9 mouse cellular contexts compared by ENCODE assay signal in the genomic region with DNA sequence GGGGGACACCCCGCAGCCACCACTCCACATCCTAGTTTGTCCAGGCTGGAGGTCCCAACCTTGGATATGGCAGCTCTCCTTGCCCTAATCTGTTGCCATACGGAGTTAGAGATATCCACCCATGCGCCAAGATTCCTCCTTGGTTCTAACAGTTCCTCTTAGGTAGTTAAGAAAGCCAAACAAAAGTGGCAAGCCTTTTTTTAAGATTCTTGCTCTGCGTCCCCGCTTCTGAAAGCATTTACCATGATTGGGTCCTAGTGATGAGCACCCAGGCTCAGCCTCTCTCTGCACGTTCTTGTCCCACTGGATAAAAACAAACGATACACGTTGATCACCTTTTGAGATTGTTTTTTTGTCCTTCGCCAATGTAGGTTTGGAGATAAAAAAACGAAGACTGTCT. TPM values are rescaled to one million over a fixed set of nuclear protein-coding genes. Genes with fewer than 3 reads are reported as not detected.
DNase-seq lines count a peak whose midpoint lies in the region; ATAC-seq and TF ChIP-seq lines count a peak whose summit lies in the region.
"Had no signal": no experiment of that assay in that cellular context is flagged by ENCODE, and none has a peak within 500 bp of the region (broad histone marks: within the 10 kb centered on the region; RNA-seq: fewer than 3 reads in every experiment).

No protein-coding gene starts in this region.

- 21% methylated on average over 10 of the region's 10 CpGs for WGBS in heart, postnatal 0 days
- WGBS in embryonic facial prominence, embryonic 12.5 days, result 2% methylated on average over 10 of the region's 10 CpGs
- WGBS in hindbrain, embryonic 14.5 days, result 3% methylated on average over 10 of the region's 10 CpGs
- WGBS in midbrain, embryonic 13.5 days, result 1% methylated on average over 10 of the region's 10 CpGs

- H3K4me3 ChIP-seq in heart, postnatal 0 days (ENCODE audit: low read depth, low read length), result peak overlapping the region; percentile 50
- peak overlapping the region; percentile 72 for H3K4me3 ChIP-seq in embryonic facial prominence, embryonic 12.5 days
- H3K4me3 ChIP-seq in hindbrain, embryonic 14.5 days (replicated peaks; ENCODE audit: low read length), result peak overlapping the region; percentile 61
- peak overlapping the region; percentile 62 for H3K4me3 ChIP-seq in midbrain, embryonic 13.5 days (replicated peaks)

- peaks cover 64% of the 10 kb centered on the region for H3K27me3 ChIP-seq in heart, postnatal 0 days (ENCODE audit: control insufficient read depth, insufficient read depth, low read length)
- no peaks in the 10 kb centered on the region for H3K27me3 ChIP-seq in embryonic facial prominence, embryonic 12.5 days
- H3K27me3 ChIP-seq in hindbrain, embryonic 14.5 days (ENCODE audit: control insufficient read depth, insufficient read depth, low read length), result no peaks in the 10 kb centered on the region; the same call in 1 of the 2 replicates
- H3K27me3 ChIP-seq in midbrain, embryonic 13.5 days, result 0 out of 2 replicates have a peak, but pooled peaks cover 18% of the 10 kb centered on the region

- TF ChIP-seq EP300 in heart, postnatal 0 days (IDR thresholded peaks at IDR 0.05; ENCODE audit: low read depth), result no peak

- H3K36me3 ChIP-seq in heart, postnatal 0 days (replicated peaks; ENCODE audit: control insufficient read depth, insufficient read depth, low read length), result no peaks in the 10 kb centered on the region; the same call in 1 of the 2 replicates
- peaks cover 24% of the 10 kb centered on the region for H3K36me3 ChIP-seq in embryonic facial prominence, embryonic 12.5 days
- no peaks in the 10 kb centered on the region for H3K36me3 ChIP-seq in hindbrain, embryonic 14.5 days (replicated peaks; ENCODE audit: control insufficient read depth, insufficient read depth)
- peaks cover 10% of the 10 kb centered on the region; the same call in 1 of the 2 replicates for H3K36me3 ChIP-seq in midbrain, embryonic 13.5 days

- H3K27ac ChIP-seq in heart, postnatal 0 days (ENCODE audit: low read depth), result no peak overlapping the region
- peak overlapping the region; percentile 88 for H3K27ac ChIP-seq in embryonic facial prominence, embryonic 12.5 days
- no peak overlapping the region for H3K27ac ChIP-seq in hindbrain, embryonic 14.5 days
- no peak overlapping the region for H3K27ac ChIP-seq in midbrain, embryonic 13.5 days

- no peak for TF ChIP-seq CTCF in heart, postnatal 0 days (IDR thresholded peaks at IDR 0.05; ENCODE audit: low read depth)

- H3K4me2 ChIP-seq in heart, postnatal 0 days (ENCODE audit: low read depth, low read length), result peak overlapping the region; percentile 82
- peak overlapping the region; percentile 68 for H3K4me2 ChIP-seq in embryonic facial prominence, embryonic 12.5 days (replicated peaks)
- peak overlapping the region; percentile 93 for H3K4me2 ChIP-seq in hindbrain, embryonic 14.5 days (replicated peaks)
- peak overlapping the region; percentile 91 for H3K4me2 ChIP-seq in midbrain, embryonic 13.5 days (replicated peaks)

- no peak for ATAC-seq in heart, postnatal 0 days (ENCODE audit: insufficient read depth, low read depth)
- no peak for ATAC-seq in embryonic facial prominence, embryonic 12.5 days (ENCODE audit: insufficient number of reproducible peaks, insufficient read depth, low FRiP score, low TSS enrichment)
- no peak for ATAC-seq in hindbrain, embryonic 14.5 days (ENCODE audit: low FRiP score)
- ATAC-seq in midbrain, embryonic 13.5 days, result no peak

- H3K9me3 ChIP-seq in heart, postnatal 0 days (replicated peaks; ENCODE audit: control insufficient read depth, low read length), result no peaks in the 10 kb centered on the region
- H3K9me3 ChIP-seq in embryonic facial prominence, embryonic 12.5 days, result no peaks in the 10 kb centered on the region
- no peaks in the 10 kb centered on the region for H3K9me3 ChIP-seq in hindbrain, embryonic 14.5 days (ENCODE audit: control insufficient read depth, low read length)
- no peaks in the 10 kb centered on the region for H3K9me3 ChIP-seq in midbrain, embryonic 13.5 days

- no peak for DNase-seq in heart, postnatal 0 days (ENCODE audit: low spot score)
- DNase-seq in heart, adult 11 months, result no peak
- no peak for DNase-seq in hindbrain, embryonic 14.5 days (ENCODE audit: low spot score)
- DNase-seq in right cerebral cortex, postnatal 4 days, result no peak
- DNase-seq in cerebellum, adult 9-10 months, result no peak
- DNase-seq in right cerebral cortex, adult 18-20 months, result no peak
- DNase-seq: thymus, adult 2 months had no signal

- H3K4me1 ChIP-seq in heart, postnatal 0 days (ENCODE audit: control insufficient read depth, insufficient read depth), result 0 out of 2 replicates have a peak, but pooled peaks cover 14% of the 10 kb centered on the region
- peaks cover 36% of the 10 kb centered on the region for H3K4me1 ChIP-seq in embryonic facial prominence, embryonic 12.5 days
- H3K4me1 ChIP-seq in hindbrain, embryonic 14.5 days (replicated peaks; ENCODE audit: control insufficient read depth, insufficient read depth, low read length), result peaks cover 27% of the 10 kb centered on the region
- peaks cover 50% of the 10 kb centered on the region for H3K4me1 ChIP-seq in midbrain, embryonic 13.5 days (replicated peaks)

- no peak overlapping the region for H3K9ac ChIP-seq in heart, postnatal 0 days (replicated peaks; ENCODE audit: low read depth, low read length)
- peak overlapping the region; percentile 81 for H3K9ac ChIP-seq in embryonic facial prominence, embryonic 12.5 days
- H3K9ac ChIP-seq in hindbrain, embryonic 14.5 days, result peak overlapping the region; percentile 67
- H3K9ac ChIP-seq in midbrain, embryonic 13.5 days (replicated peaks), result peak overlapping the region; percentile 75

RNA-seq across cellular contexts. Expression of gene Sfrp2, which starts 1.0 kb away (rescaled TPM):
- 50.4 and 101 TPM in 2 replicates for total RNA-seq in heart, postnatal 0 days (2014; rRNA removed; ENCODE audit: low replicate concordance)
- polyA plus RNA-seq in heart, postnatal 0 days (2015; fragmentation: Nextera tagmentation; extraction: Ambion mirVana), result 49.5 and 65.3 TPM in 2 replicates
- polyA plus RNA-seq in embryonic facial prominence, embryonic 12.5 days (2016; fragmentation: Nextera tagmentation; extraction: Ambion mirVana), result 523 and 527 TPM in 2 replicates
- polyA plus RNA-seq in hindbrain, embryonic 14.5 days (2014; fragmentation: Nextera tagmentation; extraction: Ambion mirVana), result 54.8 and 76.0 TPM in 2 replicates
- 35.7 and 41.2 TPM in 2 replicates for polyA plus RNA-seq in midbrain, embryonic 13.5 days (2015; fragmentation: Nextera tagmentation; extraction: Ambion mirVana)
